Mouse (Mus musculus): ENCODE measurements around the gene Dgkq. TPM values are rescaled to one million over a fixed set of nuclear protein-coding genes. Genes with fewer than 3 reads are reported as not detected.

Dgkq gene
- polyA plus RNA-seq, 1 experiment: 54.6 TPM

DNA sequence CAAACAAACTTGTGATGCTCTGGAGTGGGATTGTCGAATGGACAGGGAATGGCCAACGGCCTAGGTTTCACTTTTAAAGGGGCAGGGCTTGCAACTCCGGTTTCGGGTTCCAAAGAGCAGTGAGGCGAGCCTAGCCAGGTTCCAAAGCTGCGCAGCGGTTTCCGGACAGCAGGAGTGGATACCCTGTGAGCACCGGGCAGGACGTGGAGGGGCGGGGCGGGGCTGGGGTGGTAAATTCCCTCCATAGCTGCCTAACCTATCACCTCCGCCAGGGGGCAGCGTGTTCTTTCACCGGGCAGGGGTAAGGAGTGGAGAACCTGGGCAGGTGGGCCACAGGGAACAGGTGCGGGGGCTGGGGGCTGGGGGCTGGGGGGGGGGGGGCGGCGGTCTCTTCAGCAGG, 22.8 kb upstream of the Dgkq start, which contains the start of gene Fgfrl1:
TSS of gene Fgfrl1 (plus strand) at position 112 of the 400 bp plus-strand sequence.
- Histone ChIP-seq H3K27ac (ENCODE audit: insufficient read depth, low read length) (no peak within 1 kb of the TSS), H3K4me3 (ENCODE audit: insufficient read depth, low read length) (peak within 1 kb of the TSS; percentile 16), H3K4me1 (ENCODE audit: control insufficient read depth, insufficient read depth, low read length) (no peaks in the 10 kb centered on the region; the same call in 1 of the 2 replicates)
- no peak for TF ChIP-seq POLR2A (IDR thresholded peaks at IDR 0.05; ENCODE audit: extremely low read depth, insufficient read depth, low read length)
- TF ChIP-seq CTCF (IDR thresholded peaks at IDR 0.05; ENCODE audit: extremely low read depth, insufficient read depth, low read length): 0 out of 2 replicates have a peak, but pooled peaks have one; percentile 10

DNA sequence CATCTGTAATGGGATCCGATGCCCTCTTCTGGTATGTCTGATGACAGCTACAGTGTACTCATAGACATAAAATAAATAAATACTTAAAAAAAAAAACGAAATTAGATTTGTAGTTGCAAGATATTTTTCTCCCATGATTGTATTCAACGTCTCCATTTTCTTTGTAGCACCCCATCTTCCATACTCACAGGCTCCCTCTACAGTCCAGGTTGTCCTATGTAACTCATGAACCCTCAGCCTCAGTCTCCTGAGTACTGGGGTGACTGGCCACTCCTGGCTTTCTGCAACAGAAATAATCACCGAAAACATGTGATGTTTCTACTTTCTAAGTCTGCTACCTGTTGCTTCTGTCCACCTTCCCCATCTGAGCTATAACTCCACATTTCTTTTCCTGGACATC, 21.7 kb upstream of the Dgkq start:
- Histone ChIP-seq H3K27ac (ENCODE audit: insufficient read depth, low read length) (no peak overlapping the region), H3K4me1 (ENCODE audit: control insufficient read depth, insufficient read depth, low read length) (no peaks in the 10 kb centered on the region; the same call in 1 of the 2 replicates), H3K4me3 (ENCODE audit: insufficient read depth, low read length) (no peak overlapping the region)
- TF ChIP-seq CTCF (IDR thresholded peaks at IDR 0.05; ENCODE audit: extremely low read depth, insufficient read depth, low read length): no peak
- TF ChIP-seq POLR2A (IDR thresholded peaks at IDR 0.05; ENCODE audit: extremely low read depth, insufficient read depth, low read length): no peak

DNA sequence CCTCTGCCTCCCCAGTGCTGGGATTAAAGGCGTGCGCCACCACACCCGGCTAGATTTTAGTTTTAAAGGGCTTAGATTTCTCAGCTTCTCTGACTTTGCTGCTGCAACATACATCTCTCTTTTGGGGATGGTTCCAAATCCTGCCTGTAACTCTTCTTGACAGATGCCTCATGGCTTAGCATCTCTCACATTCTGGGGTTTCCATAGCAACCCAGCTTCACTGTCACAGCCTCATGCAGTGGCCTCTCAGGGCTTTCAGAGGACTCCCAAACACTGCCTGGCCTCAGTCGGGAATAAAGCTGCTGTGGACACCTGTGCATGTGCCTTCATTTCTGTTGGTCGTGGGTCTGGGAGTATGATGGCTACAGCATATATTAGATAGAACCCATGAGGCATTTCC, 19.6 kb upstream of the Dgkq start:
- Histone ChIP-seq H3K27ac (ENCODE audit: insufficient read depth, low read length) (no peak overlapping the region), H3K4me3 (ENCODE audit: insufficient read depth, low read length) (no peak overlapping the region), H3K4me1 (ENCODE audit: control insufficient read depth, insufficient read depth, low read length) (no peaks in the 10 kb centered on the region; the same call in 1 of the 2 replicates)
- TF ChIP-seq CTCF (IDR thresholded peaks at IDR 0.05; ENCODE audit: extremely low read depth, insufficient read depth, low read length): no peak

DNA sequence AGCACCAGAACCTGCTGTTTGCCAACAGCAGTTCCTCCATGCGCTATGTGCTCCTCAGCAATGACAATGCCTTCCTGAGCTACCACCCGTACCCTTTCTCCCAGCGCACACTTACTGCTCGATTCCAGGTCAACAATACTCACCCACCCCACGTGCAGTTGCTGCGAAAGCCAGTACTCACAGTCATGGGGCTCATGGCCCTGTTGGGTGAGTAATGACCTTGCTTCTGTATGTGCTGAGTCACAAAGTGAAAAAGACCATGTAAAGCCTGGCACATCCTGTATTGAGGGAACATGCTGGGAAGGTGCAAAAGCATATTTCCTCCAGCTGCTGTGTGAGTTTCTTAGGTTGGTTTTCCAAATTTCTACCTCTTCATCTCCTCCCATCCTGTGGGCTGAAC, 11.4 kb upstream of the Dgkq start:
- TF ChIP-seq POLR2A (IDR thresholded peaks at IDR 0.05; ENCODE audit: extremely low read depth, insufficient read depth, low read length) (no peak), CTCF (IDR thresholded peaks at IDR 0.05; ENCODE audit: extremely low read depth, insufficient read depth, low read length) (no peak)
- Histone ChIP-seq H3K4me1 (ENCODE audit: control insufficient read depth, insufficient read depth, low read length) (peaks cover 5% of the 10 kb centered on the region; the same call in 1 of the 2 replicates), H3K27ac (ENCODE audit: insufficient read depth, low read length) (no peak overlapping the region), H3K4me3 (ENCODE audit: insufficient read depth, low read length) (no peak overlapping the region)

DNA sequence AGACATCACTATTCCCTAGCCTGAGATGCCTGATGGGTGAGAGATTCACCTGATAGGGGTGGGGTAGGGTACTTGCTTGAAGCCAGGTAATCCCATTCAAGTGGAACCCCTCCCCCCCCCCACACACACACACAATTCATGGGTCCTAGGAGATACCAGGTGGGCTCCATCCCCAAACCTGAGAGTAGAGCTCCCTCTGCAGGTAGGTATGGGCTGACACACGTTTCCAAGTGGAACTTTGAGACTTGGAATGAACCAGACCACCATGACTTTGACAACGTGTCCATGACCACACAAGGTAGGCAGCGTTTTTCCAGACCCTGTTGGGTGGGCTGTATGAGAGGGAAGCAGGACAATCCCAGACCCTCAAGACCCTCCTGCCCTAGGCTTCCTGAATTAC, 10.4 kb upstream of the Dgkq start:
- Histone ChIP-seq H3K4me3 (ENCODE audit: insufficient read depth, low read length) (no peak overlapping the region), H3K4me1 (ENCODE audit: control insufficient read depth, insufficient read depth, low read length) (peaks cover 5% of the 10 kb centered on the region; the same call in 1 of the 2 replicates), H3K27ac (ENCODE audit: insufficient read depth, low read length) (no peak overlapping the region)
- peak; percentile 36 for TF ChIP-seq CTCF (IDR thresholded peaks at IDR 0.05; ENCODE audit: extremely low read depth, insufficient read depth, low read length)
- no peak for TF ChIP-seq POLR2A (IDR thresholded peaks at IDR 0.05; ENCODE audit: extremely low read depth, insufficient read depth, low read length)

DNA sequence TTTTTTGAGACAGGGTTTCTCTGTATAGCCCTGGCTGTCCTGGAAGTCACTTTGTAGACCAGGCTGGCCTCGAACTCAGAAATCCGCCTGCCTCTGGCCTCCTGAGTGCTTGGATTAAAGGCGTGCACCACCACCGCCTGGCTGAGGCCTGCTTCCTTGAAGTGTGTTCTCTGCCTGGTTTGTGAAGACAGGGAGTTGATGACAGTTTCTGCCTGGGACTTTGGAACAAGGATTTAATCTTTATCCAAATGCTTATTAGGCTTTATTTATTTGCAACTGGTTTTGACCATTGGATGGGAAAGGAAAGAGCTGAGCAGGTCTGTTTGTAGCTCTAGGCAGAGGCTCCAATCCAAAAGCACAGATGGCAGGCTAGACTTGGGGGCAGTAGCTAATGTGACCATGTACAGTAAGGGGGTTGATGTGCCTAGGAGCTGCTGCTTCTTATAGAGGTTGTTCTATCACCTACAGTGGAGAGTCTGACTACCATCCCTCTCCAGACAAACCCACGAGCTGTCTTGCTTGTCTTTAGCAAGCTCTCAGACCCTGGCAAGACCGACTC, 8.9 kb upstream of the Dgkq start:
- Histone ChIP-seq H3K27ac (ENCODE audit: insufficient read depth, low read length) (no peak overlapping the region), H3K4me1 (ENCODE audit: control insufficient read depth, insufficient read depth, low read length) (peaks cover 5% of the 10 kb centered on the region; the same call in 1 of the 2 replicates), H3K4me3 (ENCODE audit: insufficient read depth, low read length) (no peak overlapping the region)
- TF ChIP-seq POLR2A (IDR thresholded peaks at IDR 0.05; ENCODE audit: extremely low read depth, insufficient read depth, low read length): no peak
- TF ChIP-seq CTCF (IDR thresholded peaks at IDR 0.05; ENCODE audit: extremely low read depth, insufficient read depth, low read length): no peak

DNA sequence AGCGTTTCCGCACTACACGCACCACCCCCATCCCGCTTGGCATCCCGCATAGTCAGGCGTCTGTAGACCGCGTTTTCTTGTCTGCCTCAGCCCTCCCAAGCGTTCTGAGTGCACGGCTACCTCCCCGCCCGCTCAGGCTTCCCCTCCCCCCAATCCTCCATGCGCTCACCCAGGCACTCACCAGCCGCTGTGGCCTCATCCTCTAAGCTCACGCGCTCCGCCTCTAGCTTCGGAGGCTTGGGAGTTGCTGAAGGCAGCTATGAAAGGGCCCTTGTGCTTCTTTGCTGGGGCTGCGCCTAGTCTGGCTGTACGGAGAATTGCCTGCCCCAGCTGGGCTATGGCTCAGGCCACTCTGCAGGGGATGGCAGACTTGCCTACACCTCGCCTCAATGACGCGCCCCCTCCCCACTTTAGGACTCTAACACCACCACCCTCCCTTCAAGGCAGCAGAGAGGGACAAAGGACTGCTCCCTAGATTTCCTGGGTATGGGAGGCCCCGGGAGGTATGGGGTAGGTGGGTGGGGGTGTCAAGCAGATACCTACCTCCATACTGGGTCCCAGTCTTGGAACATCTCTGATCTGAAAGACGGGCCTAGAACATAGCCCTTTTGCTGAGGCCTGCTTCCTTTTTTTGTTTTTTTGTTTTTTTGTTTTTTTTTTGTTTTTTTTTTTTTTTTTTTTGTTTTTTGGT, 8.3 kb upstream of the Dgkq start:
- TF ChIP-seq POLR2A (IDR thresholded peaks at IDR 0.05; ENCODE audit: extremely low read depth, insufficient read depth, low read length): peak; percentile 9; the same call in 1 of the 2 replicates
- TF ChIP-seq CTCF (IDR thresholded peaks at IDR 0.05; ENCODE audit: extremely low read depth, insufficient read depth, low read length): no peak

DNA sequence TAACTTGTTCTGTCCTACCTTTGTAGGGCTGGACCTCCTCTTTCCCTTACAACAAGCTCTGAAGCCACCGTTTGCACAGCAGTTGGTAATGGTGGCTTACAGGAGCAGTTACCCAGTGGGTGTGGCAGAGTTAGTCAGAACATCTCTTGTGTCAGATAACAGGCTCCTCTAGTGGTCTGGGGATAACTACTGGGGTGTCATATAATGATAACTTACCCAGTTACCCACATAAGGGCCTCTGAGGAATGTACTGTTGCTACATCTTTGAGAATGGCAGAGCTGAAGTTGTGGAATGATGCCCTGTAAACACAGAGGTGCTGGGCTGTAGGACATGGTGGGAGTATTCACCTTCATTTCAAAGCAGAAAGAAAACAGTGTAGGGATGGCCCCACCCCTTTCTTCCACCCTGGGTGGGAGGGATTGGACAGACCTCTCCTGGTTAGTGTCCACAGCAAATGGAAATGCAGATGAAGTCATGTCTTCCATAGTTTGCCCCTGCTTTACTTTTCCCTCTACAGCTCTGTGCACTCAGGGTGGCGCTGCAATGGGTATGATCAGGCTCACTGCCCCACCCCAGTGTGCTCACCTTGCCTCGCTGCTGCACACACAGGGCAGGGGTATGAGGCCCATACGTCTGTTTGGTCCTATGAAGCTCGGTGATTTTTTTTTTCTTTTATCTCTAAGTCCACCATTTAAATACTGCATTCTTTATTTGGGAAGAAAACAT, 7.5 kb upstream of the Dgkq start:
- TF ChIP-seq POLR2A (IDR thresholded peaks at IDR 0.05; ENCODE audit: extremely low read depth, insufficient read depth, low read length) (no peak), CTCF (IDR thresholded peaks at IDR 0.05; ENCODE audit: extremely low read depth, insufficient read depth, low read length) (no peak)
- peak overlapping the region; percentile 11; the same call in 1 of the 2 replicates for H3K4me3 ChIP-seq (ENCODE audit: insufficient read depth, low read length)
- H3K27ac ChIP-seq (ENCODE audit: insufficient read depth, low read length): peak overlapping the region; percentile 36; the same call in 1 of the 2 replicates
- H3K4me1 ChIP-seq (ENCODE audit: control insufficient read depth, insufficient read depth, low read length): peaks cover 5% of the 10 kb centered on the region; the same call in 1 of the 2 replicates

More for the DNA sequence above, 8.3 kb upstream of the Dgkq start:
- H3K4me1 ChIP-seq (ENCODE audit: control insufficient read depth, insufficient read depth, low read length): peaks cover 5% of the 10 kb centered on the region; the same call in 1 of the 2 replicates
- H3K4me3 ChIP-seq (ENCODE audit: insufficient read depth, low read length): peak overlapping the region; percentile 11; the same call in 1 of the 2 replicates
- H3K27ac ChIP-seq (ENCODE audit: insufficient read depth, low read length): peak overlapping the region; percentile 92

DNA sequence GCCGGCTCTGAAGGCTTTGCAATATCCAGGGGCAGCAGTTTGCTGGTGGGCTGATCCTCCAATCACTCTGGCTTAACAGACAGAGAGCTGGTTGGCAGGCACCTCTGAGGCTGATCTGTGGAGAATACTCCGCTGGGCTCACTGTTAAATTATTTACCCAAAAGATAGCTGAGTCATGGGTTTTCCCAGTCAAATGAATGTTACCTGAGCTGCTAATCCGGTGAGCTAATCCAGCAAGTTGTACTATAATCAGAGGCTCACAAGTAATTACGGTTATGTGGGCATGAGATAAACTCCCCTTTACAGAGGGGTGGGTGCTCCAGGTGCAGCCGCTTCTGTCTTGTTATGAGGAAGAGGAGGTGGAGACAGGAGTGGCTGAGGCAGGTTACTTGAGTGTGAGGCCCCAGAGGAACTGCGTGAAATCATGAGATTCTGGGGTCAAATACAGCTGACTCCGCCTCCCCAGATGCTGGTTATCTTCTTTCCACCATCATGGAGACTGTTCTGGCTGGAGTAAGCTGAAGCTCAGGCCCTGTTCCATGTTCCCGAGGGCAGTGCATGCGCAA, 5.9 kb upstream of the Dgkq start, which contains the start of gene Slc26a1:
TSS of gene Slc26a1 (minus strand) at position 319 of the 566 bp plus-strand sequence.
- peaks cover 5% of the 10 kb centered on the region; the same call in 1 of the 2 replicates for H3K4me1 ChIP-seq (ENCODE audit: control insufficient read depth, insufficient read depth, low read length)
- TF ChIP-seq POLR2A (IDR thresholded peaks at IDR 0.05; ENCODE audit: extremely low read depth, insufficient read depth, low read length) (no peak), CTCF (IDR thresholded peaks at IDR 0.05; ENCODE audit: extremely low read depth, insufficient read depth, low read length) (no peak)
- no peak within 1 kb of the TSS for H3K4me3 ChIP-seq (ENCODE audit: insufficient read depth, low read length)
- H3K27ac ChIP-seq (ENCODE audit: insufficient read depth, low read length): no peak within 1 kb of the TSS

Measured in cortical plate, adult 2 months (tissue).